Mouse (Mus musculus): ENCODE measurements around the gene Nudt16l1. TPM values are rescaled to one million over a fixed set of nuclear protein-coding genes. Genes with fewer than 3 reads are reported as not detected.

The Nudt16l1 gene
- polyA plus RNA-seq, 1 experiment from 2014 or later: 132 TPM

GRCm38 (mm10) chr16:4960260-4960659 lies 21.7 kb downstream of the Nudt16l1 start:
- WGBS: 88% methylated on average over 8 of the region's 8 CpGs
- no peak overlapping the region for H3K4me2 ChIP-seq
- H3K9me3 ChIP-seq (ENCODE audit: control insufficient read depth, low read length): no peaks in the 10 kb centered on the region
- H3K4me1 ChIP-seq (ENCODE audit: control insufficient read depth, insufficient read depth, low read length): peaks cover 9% of the 10 kb centered on the region
- no peaks in the 10 kb centered on the region for H3K27me3 ChIP-seq (ENCODE audit: control insufficient read depth, insufficient read depth, low read length)
- H3K36me3 ChIP-seq (ENCODE audit: control insufficient read depth, insufficient read depth, low read length): 0 out of 2 replicates have a peak, but pooled peaks cover 3% of the 10 kb centered on the region
- ATAC-seq (ENCODE audit: low FRiP score): no peak
- no peak overlapping the region for H3K9ac ChIP-seq (ENCODE audit: low read length)
- no peak for DNase-seq (ENCODE audit: low spot score, missing footprints)
- H3K4me3 ChIP-seq (ENCODE audit: low read depth, low read length): no peak overlapping the region
- no peak overlapping the region for H3K27ac ChIP-seq (ENCODE audit: low read depth, low read length)

- WGBS: 45% methylated on average over 9 of the region's 9 CpGs
Observed at GRCm38 (mm10) chr16:4963346-4963745, 24.8 kb downstream of the Nudt16l1 start.

GRCm38 (mm10) chr16:4963797-4964709 lies 25.5 kb downstream of the Nudt16l1 start, which contains the start of gene Anks3:
Gene Anks3, minus strand, starts transcription at chr16:4964205.
- Histone ChIP-seq H3K4me1 (ENCODE audit: control insufficient read depth, insufficient read depth, low read length) (peaks cover 10% of the 10 kb centered on the region), H3K36me3 (ENCODE audit: control insufficient read depth, insufficient read depth, low read length) (no peaks in the 10 kb centered on the region), H3K9ac (ENCODE audit: low read length) (peak within 1 kb of the TSS; percentile 82), H3K9me3 (ENCODE audit: control insufficient read depth, low read length) (no peaks in the 10 kb centered on the region), H3K4me2 (peak within 1 kb of the TSS; percentile 92), H3K4me3 (ENCODE audit: low read depth, low read length) (peak within 1 kb of the TSS; percentile 87), H3K27me3 (ENCODE audit: control insufficient read depth, insufficient read depth, low read length) (no peaks in the 10 kb centered on the region), H3K27ac (ENCODE audit: low read depth, low read length) (peak within 1 kb of the TSS; percentile 77)
- ATAC-seq (ENCODE audit: low FRiP score) (peak; percentile 98), DNase-seq (ENCODE audit: low spot score, missing footprints) (peak; percentile 99)
- under 1% methylated on average over 65 of the region's 76 CpGs for WGBS

More at GRCm38 (mm10) chr16:4963346-4963745, 24.8 kb downstream of the Nudt16l1 start:
- DNase-seq (ENCODE audit: low spot score, missing footprints) (no peak), ATAC-seq (ENCODE audit: low FRiP score) (no peak)
- Histone ChIP-seq H3K27me3 (ENCODE audit: control insufficient read depth, insufficient read depth, low read length) (no peaks in the 10 kb centered on the region), H3K4me3 (ENCODE audit: low read depth, low read length) (peak overlapping the region; percentile 87), H3K36me3 (ENCODE audit: control insufficient read depth, insufficient read depth, low read length) (no peaks in the 10 kb centered on the region), H3K9me3 (ENCODE audit: control insufficient read depth, low read length) (no peaks in the 10 kb centered on the region), H3K9ac (ENCODE audit: low read length) (peak overlapping the region; percentile 82), H3K4me2 (peak overlapping the region; percentile 92), H3K27ac (ENCODE audit: low read depth, low read length) (no peak overlapping the region), H3K4me1 (ENCODE audit: control insufficient read depth, insufficient read depth, low read length) (peaks cover 10% of the 10 kb centered on the region)

GRCm38 (mm10) chr16:4964731-4965391 lies 26.3 kb downstream of the Nudt16l1 start:
- Histone ChIP-seq H3K36me3 (ENCODE audit: control insufficient read depth, insufficient read depth, low read length) (no peaks in the 10 kb centered on the region), H3K4me1 (ENCODE audit: control insufficient read depth, insufficient read depth, low read length) (peaks cover 10% of the 10 kb centered on the region), H3K9me3 (ENCODE audit: control insufficient read depth, low read length) (no peaks in the 10 kb centered on the region), H3K9ac (ENCODE audit: low read length) (peak overlapping the region; percentile 82), H3K27me3 (ENCODE audit: control insufficient read depth, insufficient read depth, low read length) (no peaks in the 10 kb centered on the region), H3K27ac (ENCODE audit: low read depth, low read length) (peak overlapping the region; percentile 77), H3K4me2 (peak overlapping the region; percentile 92), H3K4me3 (ENCODE audit: low read depth, low read length) (peak overlapping the region; percentile 87)
- no peak for DNase-seq (ENCODE audit: low spot score, missing footprints)
- WGBS: 25% methylated on average over 13 of the region's 13 CpGs
- ATAC-seq (ENCODE audit: low FRiP score): no peak

GRCm38 (mm10) chr16:4965392-4966129 lies 27.0 kb downstream of the Nudt16l1 start:
- Histone ChIP-seq H3K9ac (ENCODE audit: low read length) (no peak overlapping the region), H3K9me3 (ENCODE audit: control insufficient read depth, low read length) (no peaks in the 10 kb centered on the region), H3K27ac (ENCODE audit: low read depth, low read length) (no peak overlapping the region), H3K4me3 (ENCODE audit: low read depth, low read length) (no peak overlapping the region; the same call in 1 of the 2 replicates), H3K4me1 (ENCODE audit: control insufficient read depth, insufficient read depth, low read length) (peaks cover 10% of the 10 kb centered on the region), H3K27me3 (ENCODE audit: control insufficient read depth, insufficient read depth, low read length) (no peaks in the 10 kb centered on the region), H3K36me3 (ENCODE audit: control insufficient read depth, insufficient read depth, low read length) (no peaks in the 10 kb centered on the region), H3K4me2 (no peak overlapping the region; the same call in 1 of the 2 replicates)
- WGBS: 87% methylated on average over 8 of the region's 8 CpGs
- ATAC-seq (ENCODE audit: low FRiP score) (no peak), DNase-seq (ENCODE audit: low spot score, missing footprints) (no peak)

GRCm38 (mm10) chr16:4968426-4968825 lies 29.9 kb downstream of the Nudt16l1 start:
- DNase-seq (ENCODE audit: low spot score, missing footprints): no peak
- ATAC-seq (ENCODE audit: low FRiP score): no peak
- no peaks in the 10 kb centered on the region for H3K9me3 ChIP-seq (ENCODE audit: control insufficient read depth, low read length)
- H3K4me2 ChIP-seq: no peak overlapping the region
- peaks cover 6% of the 10 kb centered on the region for H3K4me1 ChIP-seq (ENCODE audit: control insufficient read depth, insufficient read depth, low read length)
- no peaks in the 10 kb centered on the region for H3K36me3 ChIP-seq (ENCODE audit: control insufficient read depth, insufficient read depth, low read length)
- no peak overlapping the region for H3K9ac ChIP-seq (ENCODE audit: low read length)
- no peak overlapping the region for H3K27ac ChIP-seq (ENCODE audit: low read depth, low read length)
- H3K27me3 ChIP-seq (ENCODE audit: control insufficient read depth, insufficient read depth, low read length): no peaks in the 10 kb centered on the region
- 77% methylated on average over 3 of the region's 3 CpGs for WGBS
- H3K4me3 ChIP-seq (ENCODE audit: low read depth, low read length): no peak overlapping the region

- H3K4me1 ChIP-seq (ENCODE audit: control insufficient read depth, insufficient read depth, low read length): peaks cover 5% of the 10 kb centered on the region
- 83% methylated on average over 5 of the region's 5 CpGs for WGBS
- no peak overlapping the region for H3K9ac ChIP-seq (ENCODE audit: low read length)
- H3K9me3 ChIP-seq (ENCODE audit: control insufficient read depth, low read length): no peaks in the 10 kb centered on the region
- DNase-seq (ENCODE audit: low spot score, missing footprints) (no peak), ATAC-seq (ENCODE audit: low FRiP score) (no peak)
- H3K27ac ChIP-seq (ENCODE audit: low read depth, low read length): no peak overlapping the region
- H3K4me2 ChIP-seq: no peak overlapping the region
- H3K36me3 ChIP-seq (ENCODE audit: control insufficient read depth, insufficient read depth, low read length): no peaks in the 10 kb centered on the region
- no peaks in the 10 kb centered on the region for H3K27me3 ChIP-seq (ENCODE audit: control insufficient read depth, insufficient read depth, low read length)
- H3K4me3 ChIP-seq (ENCODE audit: low read depth, low read length): no peak overlapping the region
Observed at GRCm38 (mm10) chr16:4969055-4969843, 30.7 kb downstream of the Nudt16l1 start.

- Histone ChIP-seq H3K4me3 (ENCODE audit: low read depth, low read length) (no peak overlapping the region), H3K9ac (ENCODE audit: low read length) (no peak overlapping the region), H3K36me3 (ENCODE audit: control insufficient read depth, insufficient read depth, low read length) (no peaks in the 10 kb centered on the region), H3K4me2 (no peak overlapping the region), H3K27me3 (ENCODE audit: control insufficient read depth, insufficient read depth, low read length) (no peaks in the 10 kb centered on the region), H3K4me1 (ENCODE audit: control insufficient read depth, insufficient read depth, low read length) (no peaks in the 10 kb centered on the region), H3K27ac (ENCODE audit: low read depth, low read length) (no peak overlapping the region), H3K9me3 (ENCODE audit: control insufficient read depth, low read length) (no peaks in the 10 kb centered on the region)
- 88% methylated on average over 4 of the region's 4 CpGs for WGBS
- DNase-seq (ENCODE audit: low spot score, missing footprints): no peak
- no peak for ATAC-seq (ENCODE audit: low FRiP score)
Observed at GRCm38 (mm10) chr16:4971626-4972025, 33.1 kb downstream of the Nudt16l1 start.
